Mouse (Mus musculus): ENCODE measurements around the gene Litaf.

The Litaf gene

DNA sequence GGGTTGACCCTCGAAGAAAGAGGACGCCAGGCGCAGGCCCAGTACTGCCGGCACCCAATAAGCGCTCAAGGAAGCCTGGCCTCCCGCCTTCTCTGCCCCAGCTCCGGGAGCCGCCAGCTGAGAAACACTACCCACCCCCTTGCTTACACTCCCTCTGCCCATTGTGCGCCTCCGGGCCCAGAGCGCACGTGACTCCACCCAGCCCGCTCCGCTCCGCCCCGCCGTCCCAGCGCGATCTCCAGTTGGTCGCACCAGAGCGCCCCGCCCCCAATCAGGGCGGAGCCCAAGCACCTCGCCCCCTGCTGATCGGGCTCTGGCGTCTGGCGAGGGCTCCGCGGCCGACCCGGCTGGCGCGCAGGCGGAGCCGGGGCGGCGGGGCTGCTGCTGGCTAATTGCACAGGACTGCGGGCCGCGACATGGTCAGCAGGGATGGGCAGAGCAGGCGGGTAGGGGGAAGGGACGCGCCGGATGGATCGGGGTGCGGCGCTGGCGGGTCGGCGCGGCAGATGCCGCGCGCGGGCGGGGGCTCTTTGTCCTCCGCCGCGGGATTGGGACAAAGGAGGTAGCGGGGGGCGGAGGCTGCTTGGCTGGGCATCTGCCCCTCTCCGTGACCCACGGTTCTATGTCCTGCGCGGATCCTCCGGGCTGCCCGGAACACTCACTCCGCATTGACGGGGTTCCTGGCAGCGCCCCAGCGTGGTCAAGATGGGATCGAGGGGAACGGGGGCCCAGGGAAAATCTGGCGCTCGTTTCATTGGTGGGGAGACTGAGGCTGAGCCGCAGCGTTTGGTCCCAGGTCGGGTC is at the start of gene Litaf:
Gene Litaf, minus strand, starts transcription at position 129 of the 804 bp plus-strand sequence.
- in situ Hi-C loops (cut with MboI, MseI) = no loop called here

DNA sequence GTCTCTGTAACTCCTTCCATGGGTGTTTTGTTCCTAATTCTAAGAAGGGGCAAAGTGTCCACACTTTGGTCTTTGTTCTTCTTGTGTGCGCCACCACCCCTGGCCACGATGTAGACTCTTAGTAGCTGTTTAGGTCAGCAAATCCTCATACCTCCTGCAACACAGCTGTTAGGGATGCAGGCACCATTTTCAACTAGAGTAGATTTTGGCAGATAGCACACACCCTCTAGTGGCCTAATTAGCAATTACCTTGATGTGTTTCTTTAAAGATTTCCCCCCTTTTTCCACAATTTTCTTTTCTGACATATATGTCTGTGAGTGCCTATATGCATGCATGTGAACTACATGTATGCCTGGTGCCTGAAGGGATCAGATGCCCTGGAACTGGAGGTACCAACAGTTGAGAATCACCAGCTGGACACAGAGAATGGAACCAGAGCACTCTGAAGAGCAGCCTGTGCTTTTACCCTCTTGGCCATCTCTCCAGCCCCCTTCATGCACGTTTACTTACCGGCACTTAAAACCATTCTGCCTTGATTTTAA is 43.3 kb upstream of the Litaf start:
- in situ Hi-C loops (cut with MboI, MseI) = loop anchor here (5.0 kb wide), 1 partner anchor 212 kb away; no protein-coding TSS in a partner anchor

DNA sequence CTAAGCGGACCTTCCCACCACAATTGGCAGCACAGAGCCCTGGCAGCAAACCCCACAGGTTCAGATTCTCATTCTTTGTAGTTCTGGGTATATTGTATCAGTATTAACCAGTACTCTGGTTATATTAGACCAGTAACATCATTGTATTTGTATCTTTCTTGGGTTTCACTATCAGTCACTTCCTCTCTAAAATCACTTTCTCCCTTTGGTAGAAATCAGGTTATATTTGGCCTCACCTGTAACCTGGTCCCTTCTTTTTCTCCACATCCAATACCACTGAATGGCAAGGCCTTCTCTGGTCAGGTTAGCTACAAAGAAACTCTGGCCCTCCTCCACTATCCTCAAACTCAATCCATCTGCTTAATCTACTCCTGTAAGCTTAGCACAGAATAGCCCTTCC is 38.9 kb upstream of the Litaf start:
- in situ Hi-C loops (cut with MboI, MseI) = loop anchor here (5.0 kb wide), 1 partner anchor 208 kb away; no protein-coding TSS in a partner anchor

DNA sequence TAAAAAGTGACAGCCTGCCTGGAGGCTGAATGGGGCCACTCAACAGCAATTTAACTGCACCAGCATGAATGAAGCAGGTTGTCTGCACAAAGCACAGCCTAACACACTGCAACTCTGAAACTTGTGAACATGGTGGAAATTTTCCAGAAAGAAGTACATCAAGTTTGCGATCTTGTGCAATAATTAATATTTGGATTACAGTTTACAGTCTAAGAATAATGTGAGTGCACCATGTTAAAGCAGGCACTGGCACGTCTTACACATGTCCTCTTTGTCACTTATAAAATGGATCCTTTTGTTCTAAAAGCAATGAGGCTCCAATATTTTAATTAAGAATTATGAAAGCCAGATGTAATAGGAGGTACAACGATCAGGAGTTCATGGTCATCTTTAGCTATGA is 31.3 kb upstream of the Litaf start:
- in situ Hi-C loops (cut with MboI, MseI) = no loop called here

DNA sequence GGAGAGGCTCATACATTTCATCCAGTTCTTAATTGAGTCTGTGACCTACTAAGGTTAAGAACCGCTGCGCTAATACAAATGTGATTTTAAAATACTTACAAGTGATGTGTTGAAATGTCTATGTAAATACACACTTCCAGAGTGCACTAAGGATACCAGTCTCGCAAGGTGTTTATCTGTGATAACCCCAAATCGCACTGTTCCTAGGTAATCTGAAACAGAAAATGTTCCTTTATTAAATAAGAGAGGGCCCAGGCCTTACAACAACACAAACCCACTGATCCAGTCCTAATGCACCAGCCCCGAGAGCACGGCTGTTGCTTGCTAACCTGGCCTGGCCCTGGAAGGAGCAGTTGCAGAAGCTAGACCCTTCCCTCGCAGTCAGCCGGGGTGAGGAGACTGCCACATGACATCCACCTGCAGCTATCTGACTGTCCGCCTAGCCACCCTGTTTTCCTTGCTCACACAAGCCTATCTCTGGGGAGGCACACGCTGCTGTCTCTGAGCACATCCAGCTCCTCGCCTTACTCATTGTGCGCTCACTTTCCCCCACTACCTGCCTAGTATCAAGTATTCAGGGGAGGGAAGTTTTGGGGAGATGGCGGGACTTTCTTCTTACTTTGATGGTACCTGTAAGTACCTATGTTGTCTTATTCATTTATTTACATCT is 27.9 kb upstream of the Litaf start:
- in situ Hi-C loops (cut with MboI, MseI) = no loop called here

DNA sequence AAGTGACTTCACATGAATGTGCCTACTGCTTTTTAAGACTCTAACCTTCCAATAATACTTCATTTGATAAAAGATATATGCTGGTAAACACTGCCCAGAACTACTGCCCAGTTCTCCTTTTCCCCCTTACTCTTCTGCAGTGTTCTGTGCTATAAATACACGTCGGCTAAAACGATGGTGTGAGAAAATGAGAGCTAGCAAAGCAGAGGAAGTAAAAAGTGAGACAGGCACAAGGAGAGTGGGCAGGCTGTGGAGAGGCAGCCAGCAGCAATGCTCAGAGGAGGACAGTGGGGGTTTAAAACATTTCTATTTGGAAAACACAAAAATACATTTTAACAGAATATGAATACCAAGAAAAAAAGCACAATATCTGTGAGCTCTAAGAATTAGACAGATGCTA is 26.6 kb upstream of the Litaf start:
- in situ Hi-C loops (cut with MboI, MseI) = no loop called here

DNA sequence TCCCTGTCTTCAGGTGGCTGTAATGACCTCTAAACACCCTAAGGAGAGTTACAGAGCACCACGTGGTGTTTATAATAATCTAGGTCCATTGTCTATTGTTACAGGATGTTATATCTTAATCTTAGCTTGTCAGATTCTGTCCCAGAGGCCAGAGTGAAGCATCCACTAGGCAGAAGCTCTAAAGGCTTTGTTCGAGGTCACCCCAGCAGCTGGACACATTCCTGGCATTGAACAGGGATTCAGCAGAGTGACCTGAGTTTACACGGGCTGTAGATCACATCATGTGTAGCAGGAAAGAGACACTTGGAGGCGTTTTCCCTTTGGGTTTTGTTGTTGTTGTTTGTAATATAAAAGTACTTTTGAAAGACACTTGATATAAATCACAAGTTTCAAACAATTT is 26.1 kb upstream of the Litaf start:
- in situ Hi-C loops (cut with MboI, MseI) = no loop called here

DNA sequence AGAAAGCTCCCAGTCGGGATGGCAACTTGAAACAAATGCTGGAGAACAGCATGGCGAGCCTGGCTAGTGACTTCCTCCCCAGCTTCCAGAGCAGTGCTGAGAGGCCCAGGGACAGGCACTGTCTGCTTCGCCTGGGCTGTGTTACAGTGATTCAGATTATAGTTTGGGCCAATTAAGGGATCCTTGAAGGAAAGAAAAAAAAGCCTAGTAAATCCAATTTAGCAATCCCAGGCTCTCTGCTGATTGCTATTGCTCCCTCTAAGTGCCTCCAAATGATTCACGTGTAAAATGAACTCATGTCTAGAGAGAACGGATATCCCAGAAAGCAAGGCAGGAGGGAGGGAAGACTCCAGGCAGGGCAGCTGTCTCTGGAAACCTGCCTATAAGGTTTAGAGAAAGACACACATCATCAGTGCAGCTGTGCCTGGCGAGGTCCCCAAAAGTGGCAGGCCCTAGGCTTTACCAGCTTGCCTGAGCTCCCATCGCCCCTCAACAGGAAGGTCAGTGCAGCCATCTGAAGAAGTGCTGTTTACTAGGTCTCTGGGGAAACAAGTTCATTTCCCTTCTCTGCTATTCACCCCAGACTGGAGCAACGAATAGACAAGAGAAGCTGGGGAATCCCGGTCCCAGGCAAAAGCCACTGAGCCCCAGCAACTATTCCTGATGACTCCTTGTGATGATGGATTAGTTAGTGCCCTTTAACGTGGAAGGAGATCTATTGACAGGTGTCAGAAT is 25.0 kb upstream of the Litaf start:
- in situ Hi-C loops (cut with MboI, MseI) = no loop called here

DNA sequence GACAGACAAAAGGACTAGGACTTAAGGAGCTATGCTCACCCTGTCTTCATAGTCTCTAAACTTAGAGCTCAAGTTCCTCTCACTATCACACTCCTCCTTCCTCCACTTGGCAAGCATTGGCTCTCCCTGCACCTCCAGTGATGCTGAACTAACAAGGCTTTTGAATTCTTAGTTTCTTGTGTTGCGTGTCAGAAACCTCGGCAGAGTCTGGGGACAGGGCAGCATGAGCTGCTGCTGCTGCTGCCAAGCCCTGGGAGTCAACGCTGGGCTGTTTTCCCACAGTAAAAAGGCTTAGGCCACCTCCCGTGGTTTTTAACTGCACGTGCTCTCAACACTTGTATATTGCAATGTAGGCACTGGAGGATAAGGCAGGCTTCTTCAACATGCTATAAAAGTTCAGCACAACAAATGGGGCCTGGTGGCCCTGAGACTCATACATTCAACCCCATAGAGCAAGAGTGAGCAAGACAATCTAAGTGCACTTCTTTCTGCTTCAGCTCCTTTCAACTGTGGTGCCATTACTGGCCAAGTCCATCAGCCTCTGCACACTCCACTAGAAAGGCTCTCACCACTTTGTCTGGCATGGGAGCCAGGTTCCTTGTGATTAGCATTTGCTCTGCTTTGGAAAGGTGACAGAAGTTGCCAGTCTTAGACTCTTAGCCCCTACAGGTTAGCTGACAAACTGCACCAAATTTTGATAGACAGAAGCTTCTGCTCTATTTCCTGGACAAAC is 21.1 kb upstream of the Litaf start:
- in situ Hi-C loops (cut with MboI, MseI) = no loop called here

DNA sequence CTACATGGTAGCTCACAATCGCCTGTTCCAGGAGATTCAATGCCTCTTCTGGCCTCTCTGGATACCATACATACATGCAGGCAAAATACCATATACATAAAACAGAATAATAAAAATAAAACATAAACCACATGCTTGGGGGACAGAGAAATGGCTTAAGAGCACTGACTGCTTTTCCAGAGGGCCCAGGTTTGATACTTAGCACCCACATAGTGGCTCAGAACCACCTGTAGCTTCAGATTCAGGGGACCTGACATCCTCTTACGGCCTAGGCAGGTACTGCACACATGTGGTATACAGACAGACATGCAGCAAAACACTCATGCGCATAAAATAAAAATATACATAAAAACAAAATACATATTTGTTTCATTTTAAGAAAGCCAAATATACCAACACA is 20.3 kb upstream of the Litaf start:
- in situ Hi-C loops (cut with MboI, MseI) = no loop called here

DNA sequence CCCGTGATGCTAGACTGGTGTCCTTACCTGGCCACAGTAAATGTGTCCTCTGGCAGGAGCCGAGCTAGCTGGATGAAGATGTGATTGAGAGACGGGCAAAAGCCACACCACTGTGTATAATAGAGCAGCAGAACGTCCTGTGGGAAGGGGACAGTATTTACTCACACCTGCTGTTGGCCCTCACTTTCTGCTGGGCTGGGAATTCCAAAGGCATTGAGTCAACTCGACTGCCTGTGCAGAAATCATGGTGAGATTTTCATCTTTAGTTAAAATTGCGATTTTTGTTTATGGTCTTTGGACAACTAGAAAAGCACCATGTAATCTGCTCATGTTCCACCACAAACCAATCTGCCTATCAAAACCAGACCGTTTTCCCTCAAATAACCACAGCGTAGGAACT is 18.2 kb upstream of the Litaf start:
- in situ Hi-C loops (cut with MboI, MseI) = no loop called here

DNA sequence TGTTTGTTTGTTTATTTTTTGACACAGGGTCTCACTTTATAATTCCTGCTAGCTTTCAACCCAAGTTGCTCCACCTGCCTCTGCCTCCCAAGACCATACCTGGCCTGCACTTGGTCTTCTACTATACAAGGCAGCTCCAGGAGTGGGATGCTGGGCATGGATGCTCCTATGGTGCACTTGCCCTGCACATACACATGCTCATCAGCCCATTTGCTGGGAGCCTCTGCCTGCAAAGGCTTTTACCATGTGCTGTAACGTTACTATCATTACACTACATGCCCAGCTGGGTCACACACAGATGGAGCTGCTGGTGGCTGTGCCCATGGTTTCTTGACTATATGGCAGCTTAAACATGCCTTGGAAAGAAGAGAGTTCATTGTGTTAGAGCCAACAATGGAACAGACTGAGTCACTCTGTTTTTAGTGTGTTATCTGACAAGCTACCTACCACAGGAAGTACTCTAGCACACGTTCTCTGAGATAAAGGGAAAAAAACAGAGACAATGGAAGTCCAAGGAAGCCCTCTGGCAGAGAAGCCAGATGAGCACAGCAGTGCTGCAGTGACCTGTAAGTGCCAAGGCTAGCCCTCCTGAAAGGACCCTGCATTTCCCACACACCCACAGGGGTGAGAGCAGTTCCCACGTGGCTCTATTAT is 12.4 kb upstream of the Litaf start:
- in situ Hi-C loops (cut with MboI, MseI) = no loop called here

DNA sequence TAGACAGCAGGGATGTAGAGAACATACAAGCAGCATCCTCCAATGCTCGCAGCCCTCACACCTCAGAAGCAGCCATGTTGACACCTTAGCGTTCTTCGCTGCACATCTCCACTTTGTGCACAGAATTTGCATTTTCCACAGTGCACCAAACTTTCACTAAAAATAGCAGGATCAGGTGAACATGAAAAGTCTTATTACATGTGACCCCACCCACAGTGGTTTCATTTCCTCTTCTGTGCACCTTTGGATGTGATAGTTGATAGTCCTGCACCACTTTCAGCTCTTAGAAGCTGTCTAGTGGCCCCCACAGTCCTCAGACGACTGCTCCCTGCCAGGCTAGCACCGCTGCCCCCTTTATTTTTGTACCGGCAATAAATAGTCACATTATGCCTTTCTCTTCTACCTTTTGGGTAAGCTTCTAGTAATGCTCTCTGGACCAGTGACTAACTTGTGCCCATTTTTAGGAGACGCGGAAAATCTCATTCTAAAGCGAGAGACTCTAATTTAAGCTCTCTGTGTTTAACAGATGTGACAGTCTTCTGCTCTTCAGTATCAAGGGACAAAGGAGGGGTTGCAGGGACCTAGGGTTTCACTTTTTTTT is 11.7 kb upstream of the Litaf start:
- in situ Hi-C loops (cut with MboI, MseI) = no loop called here

DNA sequence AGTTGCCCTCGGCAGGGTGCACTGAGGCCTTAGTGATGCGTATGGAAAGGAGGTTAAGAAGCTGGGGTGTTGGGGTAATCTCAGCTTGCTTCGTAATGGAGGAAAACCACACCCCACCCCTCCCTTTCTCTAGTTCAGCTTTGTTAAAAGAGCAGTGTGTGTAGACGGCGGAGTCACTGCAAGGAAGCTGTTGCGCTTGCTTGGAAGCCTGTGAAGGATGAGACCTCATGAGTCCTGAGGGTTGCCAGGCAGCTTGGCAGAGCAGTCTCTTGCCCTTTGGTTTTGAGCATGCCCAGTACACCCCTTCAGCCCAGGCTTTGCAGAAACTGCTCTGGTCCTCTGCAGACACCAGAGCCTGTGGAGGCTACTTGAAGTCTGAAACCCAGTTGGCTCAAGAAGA is 7.1 kb upstream of the Litaf start:
- in situ Hi-C loops (cut with MboI, MseI) = no loop called here

DNA sequence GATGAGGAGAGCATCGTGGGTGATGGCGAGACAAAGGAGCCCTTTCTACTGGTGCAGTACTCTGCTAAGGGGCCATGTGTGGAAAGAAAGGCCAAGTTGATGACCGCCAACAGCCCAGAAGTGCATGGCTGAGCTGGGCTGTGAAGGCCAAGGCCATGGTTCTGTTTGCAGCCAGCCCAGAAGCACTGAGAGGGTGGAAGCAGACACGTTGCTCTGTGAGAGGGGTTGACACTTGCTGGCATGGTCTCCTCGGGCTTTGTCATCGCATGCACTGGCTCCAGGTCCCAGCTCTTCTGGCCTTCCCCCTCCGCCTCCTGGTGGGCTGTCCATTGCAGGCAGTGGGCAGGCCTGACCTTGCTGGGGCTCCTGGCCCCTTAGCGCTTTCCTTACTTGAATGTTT is 6.5 kb upstream of the Litaf start:
- in situ Hi-C loops (cut with MboI, MseI) = no loop called here

DNA sequence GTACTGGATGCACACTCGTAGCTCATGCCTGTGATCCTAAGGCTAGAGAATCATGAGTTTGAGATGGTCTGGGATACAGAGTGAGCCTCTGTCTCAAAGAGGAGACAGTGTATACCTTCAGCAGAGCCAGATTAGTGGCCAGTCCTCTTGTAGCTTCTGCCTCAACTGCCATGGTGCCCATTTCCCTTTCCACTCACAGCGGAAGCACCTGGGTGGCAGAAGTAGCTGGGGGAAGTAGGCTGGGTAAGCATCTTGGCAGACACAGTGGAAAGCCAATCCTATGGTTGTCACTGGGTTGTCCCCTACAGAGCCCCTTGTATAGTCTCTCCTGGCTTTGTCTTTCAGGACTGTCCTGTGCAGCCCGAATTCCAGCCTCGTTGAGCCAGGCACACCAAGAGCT is 5.9 kb upstream of the Litaf start:
- in situ Hi-C loops (cut with MboI, MseI) = no loop called here

DNA sequence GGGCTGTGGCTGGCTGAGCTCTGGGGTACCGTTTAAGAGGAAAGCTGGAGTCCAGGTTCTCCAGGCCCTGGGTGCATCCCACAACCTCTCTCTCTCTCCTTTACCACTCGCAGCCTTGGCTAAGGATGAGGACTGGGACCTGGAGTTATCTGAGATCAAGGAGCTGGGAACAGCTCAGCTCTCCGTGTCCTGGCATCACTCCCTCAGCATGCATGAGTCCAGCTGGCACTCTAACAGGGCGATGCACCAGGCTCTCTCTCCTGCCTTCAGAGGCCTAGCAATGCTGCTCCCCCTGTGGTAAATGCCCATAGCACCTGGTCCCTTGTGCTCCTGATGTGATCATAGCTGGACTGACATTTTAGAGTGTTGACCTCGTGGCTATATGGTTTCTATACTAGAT is 5.2 kb upstream of the Litaf start:
- in situ Hi-C loops (cut with MboI, MseI) = no loop called here

DNA sequence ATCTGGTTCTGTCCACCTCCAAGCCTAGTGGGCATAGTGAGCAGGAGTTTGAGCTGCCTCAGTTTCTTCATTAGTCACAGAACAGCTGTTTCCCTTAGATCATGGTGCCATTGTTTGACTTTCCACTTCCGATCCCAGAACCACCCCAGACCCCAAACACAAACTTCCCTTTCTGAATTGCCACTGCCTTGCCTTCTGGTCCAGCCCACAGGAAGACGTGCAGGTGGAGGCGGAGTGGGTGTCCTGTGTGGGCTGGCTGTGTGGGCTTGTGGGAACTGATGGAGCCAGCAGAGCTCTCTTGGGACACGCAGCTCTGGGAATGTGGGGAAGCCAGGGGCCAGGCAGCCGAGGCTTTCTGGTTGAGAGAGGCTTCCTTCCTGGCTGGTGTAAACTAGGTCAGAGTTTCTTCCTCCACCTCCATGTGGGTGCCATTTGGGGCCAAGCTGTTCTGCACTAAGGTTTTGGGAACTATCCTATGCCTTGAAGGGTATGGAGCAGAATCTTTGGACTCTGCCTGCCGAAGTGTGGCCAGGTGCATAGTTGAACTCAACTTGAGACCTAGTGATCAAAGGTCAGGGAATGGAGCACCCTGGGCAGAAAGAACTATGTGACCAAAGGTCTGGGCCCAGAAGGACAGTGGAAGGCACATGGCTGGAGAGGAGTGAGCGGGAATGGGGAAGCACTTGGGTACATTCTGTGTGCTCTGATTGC is 3.9 kb upstream of the Litaf start:
- in situ Hi-C loops (cut with MboI, MseI) = no loop called here

DNA sequence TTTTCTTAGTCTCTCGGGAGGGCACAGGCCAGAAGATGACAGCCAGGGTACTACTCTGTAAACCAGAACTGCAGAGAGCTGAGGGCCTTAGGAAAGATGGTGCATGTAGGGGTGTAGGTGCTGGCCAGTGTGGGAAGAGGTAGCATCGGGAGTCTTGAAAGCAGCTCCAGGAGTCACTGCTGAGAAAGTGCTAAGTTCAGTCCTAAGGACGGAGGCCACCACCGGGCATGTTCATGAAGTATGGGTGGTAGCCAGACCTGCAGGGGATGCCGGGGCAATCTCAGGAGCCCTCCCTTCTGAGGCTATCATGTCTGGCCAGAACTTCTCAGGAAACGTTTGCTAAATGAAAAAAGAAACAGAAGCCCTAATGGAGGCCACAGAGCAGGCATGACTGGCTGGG is 3.3 kb upstream of the Litaf start:
- in situ Hi-C loops (cut with MboI, MseI) = no loop called here

DNA sequence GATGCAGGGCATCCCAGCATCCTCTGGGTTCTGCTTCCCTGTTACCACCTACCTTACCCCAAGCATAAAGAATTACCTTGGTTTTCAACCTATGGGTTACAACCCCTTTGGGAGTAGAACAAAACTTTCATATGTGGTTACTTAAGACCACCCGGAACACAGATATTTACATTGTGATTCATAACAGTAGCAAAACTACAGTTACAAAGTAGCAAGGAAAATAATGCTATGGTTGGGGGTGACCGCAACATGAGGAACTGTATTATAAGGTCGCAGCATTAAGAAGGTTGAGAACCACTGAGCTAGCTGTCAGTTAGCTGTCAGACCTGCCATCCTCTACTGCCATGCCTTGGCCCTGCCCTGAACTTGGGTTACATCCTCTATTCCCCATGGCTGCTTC is 2.7 kb upstream of the Litaf start:
- in situ Hi-C loops (cut with MboI, MseI) = no loop called here
